Mouse (Mus musculus) left cerebral cortex, adult 18-20 months (tissue): ENCODE data around the gene Ikbkg. TPM values are rescaled to one million over a fixed set of nuclear protein-coding genes. Genes with fewer than 3 reads are reported as not detected.
"Not testable (repeated sequence)": the region's sequence is repeated elsewhere in the genome, so short reads cannot be mapped to it uniquely, and the experiment has no call there.

Experiments used
- DNase-seq, 2 experiments: peaks; one replicate each; pipeline ENCODE4 v3.0.0; 2021 to 2022; ENCODE audit warnings: low spot score in 2 of 2, mixed read lengths in 1 of 2
- long read RNA-seq, 2 experiments: library from polyadenylated mRNA; stranded (forward); transcript quantifications; one replicate each; pipeline ENCODE4 v2.0.0; 2021
- total RNA-seq, 2 experiments: library from RNA; stranded (reverse); gene quantifications; 2 replicates each; pipeline ENCODE4 v1.2.3; 2021

Ikbkg gene
- 10 to 100 TPM; 41.3 to 45.7 TPM for total RNA-seq
- long read RNA-seq, experiment 1, full-length matches to known transcripts = 28 of 39 reads
- long read RNA-seq, experiment 1, partial matches to known transcripts = 0 of 39 reads
- long read RNA-seq, experiment 1, other reads (novel, unspliced or antisense) = 11 of 39 reads
- long read RNA-seq, experiment 2, full-length matches to known transcripts = 15 of 20 reads
- long read RNA-seq, experiment 2, partial matches to known transcripts = 1 of 20 reads
- long read RNA-seq, experiment 2, other reads (novel, unspliced or antisense) = 4 of 20 reads

DNA sequence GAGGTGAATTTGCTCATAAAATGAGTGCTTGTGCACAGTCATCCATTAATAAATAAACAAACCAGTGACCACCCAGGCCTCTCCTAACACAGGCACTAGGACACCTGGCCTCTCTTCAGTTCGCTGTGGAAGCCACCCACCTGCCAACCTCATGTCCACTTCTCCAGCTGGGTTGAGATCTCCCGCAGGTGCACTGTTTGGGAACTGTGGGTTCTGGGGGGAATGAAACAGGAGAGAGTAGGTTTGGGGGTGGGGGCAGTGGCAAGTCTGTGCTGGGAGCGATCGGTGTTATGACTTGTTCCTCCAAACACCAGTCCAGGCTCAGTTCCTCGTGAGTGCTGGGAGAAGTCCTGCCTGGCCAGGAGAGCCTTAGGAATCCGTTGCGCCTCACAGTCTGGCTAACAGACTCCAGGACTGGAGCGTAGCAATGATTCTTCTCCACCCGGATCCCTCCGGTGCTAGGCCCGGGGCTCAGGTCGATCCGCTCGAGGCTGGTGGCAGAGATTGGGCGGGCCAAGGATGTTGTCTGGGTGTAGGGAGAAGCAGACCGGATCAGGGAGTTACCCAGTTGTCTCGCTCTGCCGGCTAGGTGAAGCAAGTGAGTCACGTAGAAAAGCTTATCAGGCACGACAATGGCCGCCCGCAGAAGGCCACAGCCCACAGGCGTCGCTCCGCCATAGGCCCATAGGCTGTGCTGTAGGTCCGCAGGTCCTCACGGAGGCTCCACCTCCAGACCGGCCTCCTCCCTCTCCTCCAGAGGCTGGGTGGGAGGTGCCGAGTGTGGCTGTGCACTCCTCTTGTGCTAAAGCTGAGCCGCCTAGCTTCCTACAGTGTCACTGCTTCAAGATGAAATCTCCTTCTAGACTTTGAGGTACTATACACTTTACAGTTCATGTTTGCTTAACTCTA is at the start of gene Ikbkg, which contains the start of gene Fam3a:
Gene Ikbkg (plus strand): TSS at position 756 of the 909 bp plus-strand sequence.
Gene Fam3a (minus strand): TSS at position 738 of the 909 bp plus-strand sequence.
- peak; percentile 68 to 77 for DNase-seq

DNA sequence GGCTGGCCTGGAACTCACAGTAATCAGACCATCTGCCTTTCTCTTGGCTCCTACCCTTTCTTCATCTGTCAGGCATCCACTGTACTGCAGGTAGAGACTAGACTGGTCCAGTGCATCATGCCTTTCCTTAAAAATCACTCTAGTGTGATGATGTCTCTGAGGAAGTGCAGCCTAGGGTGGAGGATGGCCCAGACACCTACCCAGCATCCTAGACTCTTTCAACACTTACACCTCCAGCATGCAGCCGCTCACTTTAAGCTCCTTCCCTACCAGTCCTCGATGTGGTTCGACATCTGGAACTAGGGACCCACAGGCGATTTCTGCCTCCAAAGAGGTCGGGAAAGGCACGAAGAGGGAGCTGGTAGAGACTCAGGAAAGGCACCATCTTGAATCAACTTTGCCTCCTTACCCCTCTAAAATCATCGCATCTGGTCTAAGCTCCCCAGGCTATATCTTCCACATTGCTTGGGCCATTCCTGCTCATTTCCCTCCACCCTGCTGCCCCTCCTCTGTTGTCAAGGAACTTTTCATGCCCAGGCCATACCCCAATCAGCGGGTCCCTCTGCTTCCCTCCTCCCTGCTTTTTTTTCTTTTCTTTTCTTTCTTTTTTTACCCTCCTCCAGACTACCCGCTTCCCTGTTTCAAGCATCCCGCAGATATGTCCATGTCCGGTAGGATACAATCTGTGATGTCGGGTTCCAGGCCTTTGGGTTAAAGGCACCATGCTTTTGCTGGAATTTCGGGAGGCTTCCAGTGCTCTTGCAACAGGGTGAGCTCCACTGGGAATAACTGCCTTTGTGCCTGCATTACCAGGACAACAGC is 40.2 kb upstream of the Ikbkg start:
- DNase-seq = no peak

DNA sequence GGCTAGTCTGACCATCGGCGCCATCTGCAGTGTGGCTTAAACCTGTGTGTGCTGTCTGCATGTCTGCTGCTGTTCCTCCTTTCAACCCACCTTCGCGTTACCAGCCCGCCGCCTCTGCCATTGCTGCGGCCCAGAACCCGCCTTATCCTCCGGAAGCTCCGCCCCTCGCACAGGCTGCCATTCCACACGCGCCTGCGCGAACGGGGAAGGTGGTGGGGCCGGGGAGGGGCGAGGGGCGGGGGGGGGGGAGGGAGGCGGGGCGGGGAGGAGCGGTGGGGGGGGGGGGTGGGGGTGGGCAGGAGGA is 39.7 kb upstream of the Ikbkg start, which contains the start of gene Lage3:
Gene Lage3 (minus strand): TSS at position 152 of the 304 bp plus-strand sequence.
- peak; percentile 72 to 82 for DNase-seq

- not testable (repeated sequence) for DNase-seq
These were observed 36.0 kb upstream of the Ikbkg start for GRCm38 (mm10) chrX:74357069-74357468.

DNA sequence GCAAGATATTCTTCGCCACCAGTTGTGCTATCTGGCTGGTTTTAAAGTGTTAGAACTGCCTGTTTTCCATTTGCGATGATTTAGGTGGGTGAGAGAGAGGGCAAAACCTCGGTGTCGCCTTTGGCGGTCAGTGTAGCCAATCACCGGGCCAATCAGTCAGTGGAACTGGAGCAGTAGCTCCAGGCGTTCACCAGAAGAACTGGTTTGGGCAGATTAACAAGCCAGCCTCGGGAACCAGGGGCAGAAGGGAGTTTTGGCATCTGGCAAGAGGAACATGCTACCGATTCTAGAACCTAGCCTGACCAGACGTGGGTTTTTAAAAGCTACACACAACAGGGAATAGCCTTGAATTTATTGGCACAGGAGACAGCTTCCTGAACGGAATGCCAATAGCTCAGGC is 33.9 kb upstream of the Ikbkg start:
- no peak for DNase-seq

- no peak for DNase-seq
These were observed 25.6 kb upstream of the Ikbkg start for GRCm38 (mm10) chrX:74367512-74367911.

- DNase-seq = peak; percentile 49 to 64
These were observed 24.7 kb upstream of the Ikbkg start for GRCm38 (mm10) chrX:74368209-74368909.

DNA sequence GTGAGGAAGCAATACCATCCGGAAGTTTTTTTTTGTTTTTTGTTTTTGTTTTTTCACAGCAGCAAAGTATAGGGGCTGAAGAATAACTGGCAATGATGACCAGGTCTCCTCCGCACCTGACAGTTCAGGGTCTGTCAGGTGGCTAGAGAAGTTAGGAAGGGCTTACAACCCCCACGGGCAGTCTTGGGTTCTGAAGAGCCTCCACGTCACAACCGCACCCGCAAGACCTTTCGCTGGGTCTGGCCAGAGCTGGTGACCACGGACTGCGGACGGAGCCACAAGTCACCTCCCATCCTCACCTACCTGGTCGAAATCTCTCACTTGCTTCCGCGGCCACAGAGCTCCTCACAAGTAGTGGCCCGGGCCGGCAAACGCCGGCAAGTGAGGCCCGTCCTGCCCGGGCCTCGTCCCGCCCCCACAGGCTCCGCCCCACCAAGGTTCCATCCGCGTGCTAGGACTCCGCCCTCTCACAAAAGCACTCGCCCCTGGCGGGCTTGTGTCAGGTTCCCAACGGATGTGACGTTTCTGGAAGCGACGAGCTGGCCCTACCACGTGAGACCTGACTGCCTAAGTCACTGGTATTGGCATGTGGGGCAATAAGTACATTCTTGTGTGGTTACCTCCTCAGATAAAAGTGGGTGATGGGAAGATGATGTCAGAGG is 20.1 kb upstream of the Ikbkg start, which contains the start of the genes Ubl4a and Slc10a3:
Gene Ubl4a (minus strand): TSS at position 331 of the 662 bp plus-strand sequence.
Gene Slc10a3 (minus strand): TSS at position 462 of the 662 bp plus-strand sequence.
- peak; percentile 71 to 85 for DNase-seq

GRCm38 (mm10) chrX:74384451-74384850 is 8.6 kb upstream of the Ikbkg start:
- DNase-seq = no peak

DNA sequence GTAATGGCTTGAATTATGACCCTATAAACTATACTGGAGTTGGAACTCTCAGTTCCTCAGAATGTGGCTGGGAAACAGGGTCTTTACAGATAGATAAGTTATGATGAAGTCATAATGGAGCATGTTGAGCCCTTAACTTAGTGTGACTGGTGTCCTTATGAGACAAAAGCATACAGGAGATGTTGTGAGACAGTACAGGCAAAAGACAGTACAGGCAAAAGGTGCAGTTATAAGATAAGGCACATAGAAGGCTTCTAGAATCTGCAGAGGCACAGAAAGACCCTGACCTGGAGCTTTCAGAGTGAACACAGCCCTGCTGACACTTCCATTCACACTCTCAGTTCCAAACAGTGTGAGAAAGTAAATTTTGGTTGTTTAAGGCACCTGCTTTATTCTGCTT is 4.9 kb upstream of the Ikbkg start:
- DNase-seq = no peak

DNA sequence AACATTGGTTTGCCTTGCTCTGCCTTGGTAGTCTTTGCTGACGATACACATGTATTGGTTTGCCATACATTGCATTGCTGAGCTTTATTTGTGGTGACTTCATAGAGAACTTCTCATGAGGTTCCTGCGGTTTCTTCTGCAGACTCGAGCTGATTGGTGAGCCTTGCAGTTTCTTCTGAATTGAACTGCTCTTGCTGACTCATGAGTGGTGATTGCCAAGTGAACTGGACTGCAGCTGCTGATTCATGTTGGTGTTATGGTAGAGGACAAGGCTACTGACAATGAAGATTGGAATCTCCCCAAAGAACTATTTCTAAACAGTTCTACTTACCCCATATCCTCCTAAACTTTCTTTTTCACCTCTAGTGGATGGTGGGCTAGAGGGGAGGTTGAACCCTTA is 7.0 kb downstream of the Ikbkg start:
- DNase-seq = no peak

DNA sequence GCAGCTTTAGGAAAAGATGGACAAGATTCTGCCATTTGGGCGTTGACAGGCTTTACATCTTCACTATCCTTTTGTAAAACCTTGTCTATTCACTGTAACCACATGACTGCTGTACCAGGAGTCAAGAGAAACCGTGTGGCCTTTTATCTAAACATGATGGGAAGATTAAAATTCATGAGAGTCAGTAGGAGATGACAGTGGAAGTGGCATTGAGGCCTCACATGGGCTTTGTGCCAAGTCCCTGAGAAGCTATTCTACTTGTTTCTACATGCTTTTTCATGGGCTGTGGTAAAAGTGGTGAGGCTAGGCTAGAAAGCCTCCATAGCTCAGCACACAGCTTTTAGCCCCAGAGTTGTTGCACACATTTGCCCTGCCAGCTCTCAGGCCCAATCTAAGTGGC is 15.2 kb downstream of the Ikbkg start:
- no peak for DNase-seq

GRCm38 (mm10) chrX:74413377-74413776 is 20.3 kb downstream of the Ikbkg start:
- DNase-seq = peak; percentile 58 to 59

DNA sequence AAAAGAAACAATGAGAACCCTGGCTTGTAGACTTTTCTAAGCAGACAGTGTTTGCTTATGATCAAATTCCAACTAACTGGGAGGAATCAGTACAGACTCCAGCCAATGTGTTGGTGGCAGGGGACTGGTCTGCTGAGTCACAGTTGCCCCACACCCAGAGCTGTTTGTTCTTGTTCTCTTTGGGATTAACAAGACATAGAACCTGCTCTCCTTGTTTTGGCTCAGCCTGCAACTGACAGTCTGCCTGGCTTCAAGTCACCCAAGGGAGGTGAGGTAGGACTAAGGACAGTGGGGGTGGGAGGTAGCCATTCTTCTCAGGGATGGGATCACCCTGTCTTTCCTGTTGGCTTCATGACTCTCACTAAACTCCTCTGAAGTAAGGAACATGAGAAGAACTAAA is 31.4 kb downstream of the Ikbkg start:
- DNase-seq = no peak

DNA sequence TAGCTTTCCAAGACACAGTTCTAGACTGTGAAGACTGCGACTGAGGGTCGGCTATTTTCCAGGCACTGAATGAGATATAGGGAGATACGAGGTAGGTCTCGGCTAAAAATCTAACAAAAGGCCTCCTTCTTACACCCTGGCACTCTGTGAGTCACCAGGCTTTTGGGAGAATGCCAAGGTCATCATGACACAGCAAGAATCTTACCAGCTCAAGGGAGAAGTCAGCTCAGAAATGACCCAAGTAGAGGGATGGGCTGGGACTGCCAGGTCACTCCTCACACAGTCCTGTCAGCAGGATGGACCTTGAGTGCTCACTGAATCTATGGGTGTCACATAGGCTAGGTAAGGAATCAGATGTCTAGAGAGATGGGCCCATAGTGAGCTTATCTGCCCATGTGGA is 32.1 kb downstream of the Ikbkg start:
- DNase-seq = no peak

DNA sequence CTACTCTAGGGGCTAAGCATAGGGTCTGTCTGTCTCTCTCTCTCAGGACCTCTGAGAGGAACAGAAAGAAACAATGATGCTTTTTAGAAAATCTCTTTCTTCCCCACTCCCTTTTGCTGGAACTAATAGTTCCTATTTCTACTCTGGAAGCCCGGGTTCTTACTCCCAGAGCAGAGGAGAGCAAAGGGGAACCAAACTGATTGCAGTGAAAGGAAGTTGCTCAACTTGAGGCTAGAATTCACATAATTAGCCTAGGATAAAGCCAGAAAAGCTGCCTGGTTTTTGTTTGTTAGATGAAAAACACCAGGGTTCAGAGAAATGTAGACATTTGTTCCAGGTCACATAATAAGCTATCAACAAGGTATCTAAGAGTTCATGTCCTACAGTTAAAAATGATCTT is 33.2 kb downstream of the Ikbkg start:
- DNase-seq = no peak

DNA sequence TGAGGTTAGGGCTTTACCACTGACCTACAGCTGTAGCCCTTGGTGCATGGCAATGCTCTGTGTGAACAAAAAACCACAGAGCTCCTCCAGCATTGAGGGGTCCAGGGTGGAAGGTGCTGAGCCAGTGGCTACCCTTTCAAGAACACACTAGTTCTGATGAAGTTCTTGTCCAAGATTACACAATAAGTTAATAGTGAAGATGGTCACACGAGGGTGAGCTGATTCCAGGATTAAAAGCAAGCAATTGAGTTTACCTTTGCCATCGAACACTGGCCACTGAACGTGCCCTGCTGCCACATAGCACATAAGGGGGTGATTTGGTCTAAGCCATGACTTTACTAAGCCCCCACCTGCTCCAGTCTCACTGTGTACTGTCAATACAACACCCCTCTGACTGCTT is 34.0 kb downstream of the Ikbkg start:
- DNase-seq = no peak

DNA sequence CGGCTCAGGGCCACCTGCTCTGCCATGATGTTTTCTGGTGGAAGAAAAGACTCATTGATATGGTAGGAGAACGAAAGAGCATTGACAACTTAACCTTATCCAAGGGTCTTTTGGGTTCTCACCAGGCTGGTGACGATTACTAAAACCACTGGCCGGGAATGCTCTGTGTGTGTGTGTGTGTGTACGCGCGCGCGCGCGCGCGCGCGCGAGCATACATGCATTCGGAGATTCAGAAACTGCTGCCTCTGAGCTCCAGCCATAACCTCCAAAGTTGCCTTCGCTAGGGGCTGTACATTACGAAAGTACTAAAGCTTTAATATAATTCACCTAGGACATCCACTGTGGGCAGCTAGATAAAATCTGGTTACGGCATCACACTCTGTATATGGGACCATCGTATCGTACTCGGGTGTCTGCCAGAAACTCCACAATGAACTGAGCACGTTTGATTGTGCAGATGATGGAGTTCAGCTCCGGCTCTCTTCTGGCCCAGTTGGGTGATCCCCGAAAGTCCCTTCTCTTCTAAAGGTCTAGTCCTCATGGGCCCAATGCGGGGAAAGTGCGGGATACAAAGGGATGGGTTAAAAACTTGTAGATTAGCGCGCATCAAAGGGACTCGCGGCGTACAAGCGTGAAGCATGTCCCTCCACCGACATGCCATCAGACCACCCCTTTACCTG is 35.2 kb downstream of the Ikbkg start:
- peak in 1 of 2 experiments; percentile 7 for DNase-seq

DNA sequence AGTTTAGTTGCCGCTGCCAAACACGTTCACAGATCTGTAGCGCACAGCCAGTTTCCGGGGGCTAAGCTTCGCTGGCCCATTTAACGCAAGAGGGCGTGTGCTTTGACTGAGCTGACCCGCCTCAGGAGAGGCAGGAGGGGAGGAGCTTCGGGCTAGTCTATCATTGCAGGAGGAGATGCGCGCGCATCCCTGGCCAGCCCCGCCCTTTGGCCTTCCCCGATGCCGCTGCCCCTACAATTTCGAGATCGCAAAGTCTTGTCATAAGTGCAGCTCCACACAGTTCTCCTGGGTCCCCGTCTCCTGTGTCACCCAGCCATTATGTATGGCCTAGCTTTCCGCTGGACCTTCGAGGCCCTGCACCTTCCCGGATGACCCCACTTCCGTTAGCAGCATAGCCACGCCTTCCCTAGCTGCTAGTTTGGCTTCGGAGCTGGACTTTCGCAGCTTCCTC is 35.8 kb downstream of the Ikbkg start, which contains the start of gene G6pdx:
Gene G6pdx (minus strand): TSS at position 369 of the 451 bp plus-strand sequence.
- peak; percentile 72 to 77 for DNase-seq
